Mouse (Mus musculus) forebrain, embryonic 13.5 days (tissue): Measurements from ENCODE around the gene Lrrc73. TPM values are rescaled to one million over a fixed set of nuclear protein-coding genes. Genes with fewer than 3 reads are reported as not detected.

ENCODE experiments used
- ATAC-seq: fragments of 200-750 bp; cut with Nextera tagmentation; 2 replicates; pipeline ENCODE4 v1.8.0; 2017
- H3K27ac ChIP-seq: fragments of 300-500 bp; sonication (generic); 2 replicates; pipeline ENCODE4 v1.5.1; 2015; ENCODE audit warnings: inconsistent platforms, mild to moderate bottlenecking, moderate library complexity
- H3K27me3 ChIP-seq: fragments of 300-500 bp; sonication (generic); 2 replicates; pipeline ENCODE4 v1.6.1; 2015; ENCODE audit warnings: mild to moderate bottlenecking, inconsistent platforms
- H3K36me3 ChIP-seq: fragments of 300-500 bp; sonication (generic); 2 replicates; pipeline ENCODE4 v1.6.1; 2015; ENCODE audit warnings: mild to moderate bottlenecking, inconsistent platforms; ENCODE audit not compliant: poor library complexity, severe bottlenecking
- H3K4me1 ChIP-seq: fragments of 300-500 bp; sonication (generic); 2 replicates; pipeline ENCODE4 v1.6.1; 2015; ENCODE audit warnings: inconsistent platforms
- H3K4me2 ChIP-seq: fragments of 300-500 bp; sonication (generic); 2 replicates; pipeline ENCODE4 v1.6.1; 2015; ENCODE audit warnings: inconsistent platforms, mild to moderate bottlenecking, moderate library complexity
- H3K4me3 ChIP-seq: fragments of 300-500 bp; sonication (generic); 2 replicates; pipeline ENCODE4 v1.5.1; 2015; ENCODE audit warnings: mild to moderate bottlenecking, inconsistent platforms
- H3K9ac ChIP-seq: fragments of 300-500 bp; sonication (generic); 2 replicates; pipeline ENCODE4 v1.6.1; 2015; ENCODE audit warnings: mild to moderate bottlenecking, inconsistent platforms
- H3K9me3 ChIP-seq: fragments of 300-500 bp; sonication (generic); replicated peaks from 2 replicates; pipeline ENCODE4 v1.6.1; 2016; ENCODE audit warnings: inconsistent platforms
- WGBS: fragments of 180-500 bp; shearing (Covaris S2); methylation state at CpG from one replicate; pipeline ENCODE4 v1.1.7; 2015; 5-methylcytosine and 5-hydroxymethylcytosine counted together
- polyA plus RNA-seq: library from polyadenylated mRNA; unstranded; fragments of >200 nt; fragmentation: Nextera tagmentation; extraction: Ambion mirVana; gene quantifications from 2 replicates; pipeline ENCODE4 v1.2.1, GENCODE M21; 2015

Lrrc73 gene
- polyA plus RNA-seq, 1 experiment from 2014 or later = 4.9 TPM

GRCm38 (mm10) chr17:46277586-46277985 is 24.3 kb downstream of the Lrrc73 start:
- H3K36me3 ChIP-seq = peaks cover 35% of the 10 kb centered on the region
- H3K9me3 ChIP-seq = no peaks in the 10 kb centered on the region
- H3K9ac ChIP-seq = no peak overlapping the region
- H3K4me3 ChIP-seq = no peak overlapping the region
- H3K27ac ChIP-seq = no peak overlapping the region
- peaks cover 14% of the 10 kb centered on the region for H3K4me1 ChIP-seq
- ATAC-seq = no peak
- H3K27me3 ChIP-seq = no peaks in the 10 kb centered on the region
- H3K4me2 ChIP-seq = no peak overlapping the region
- WGBS = 79% methylated on average over 4 of the region's 4 CpGs

- ATAC-seq = no peak
- Histone ChIP-seq H3K4me2 (no peak overlapping the region), H3K9me3 (no peaks in the 10 kb centered on the region), H3K36me3 (peaks cover 32% of the 10 kb centered on the region), H3K27ac (no peak overlapping the region), H3K4me1 (peaks cover 15% of the 10 kb centered on the region), H3K4me3 (no peak overlapping the region), H3K27me3 (no peaks in the 10 kb centered on the region), H3K9ac (no peak overlapping the region)
- 94% methylated on average over 12 of the region's 12 CpGs for WGBS
Measured at GRCm38 (mm10) chr17:46278011-46278765, 24.9 kb downstream of the Lrrc73 start.

- peak within 1 kb of the TSS; percentile 69; the same call in 1 of the 2 replicates for H3K27ac ChIP-seq
- H3K4me2 ChIP-seq = peak within 1 kb of the TSS; percentile 99
- H3K27me3 ChIP-seq = no peaks in the 10 kb centered on the region
- peak within 1 kb of the TSS; percentile 87 for H3K9ac ChIP-seq
- H3K4me1 ChIP-seq = peaks cover 21% of the 10 kb centered on the region
- ATAC-seq = peak; percentile 99
- peak within 1 kb of the TSS; percentile 75 for H3K4me3 ChIP-seq
- peaks cover 24% of the 10 kb centered on the region for H3K36me3 ChIP-seq
- H3K9me3 ChIP-seq = no peaks in the 10 kb centered on the region
- under 1% methylated on average over 37 of the region's 37 CpGs for WGBS
Measured at GRCm38 (mm10) chr17:46282483-46283123, 29.3 kb downstream of the Lrrc73 start, which contains the start of gene Tjap1. Tjap1 (minus strand) TSS chr17:46283026.

- WGBS = 23% methylated on average over 9 of the region's 9 CpGs
- no peak overlapping the region; the same call in 1 of the 2 replicates for H3K9ac ChIP-seq
Measured at GRCm38 (mm10) chr17:46283140-46283539, 29.8 kb downstream of the Lrrc73 start.

GRCm38 (mm10) chr17:46283911-46284310 is 30.6 kb downstream of the Lrrc73 start:
- 86% methylated on average over 8 of the region's 8 CpGs for WGBS
- no peak overlapping the region for H3K4me2 ChIP-seq
- H3K27ac ChIP-seq = no peak overlapping the region
- peaks cover 13% of the 10 kb centered on the region; the same call in 1 of the 2 replicates for H3K36me3 ChIP-seq
- no peak for ATAC-seq
- no peaks in the 10 kb centered on the region for H3K9me3 ChIP-seq
- peaks cover 25% of the 10 kb centered on the region for H3K4me1 ChIP-seq
- no peak overlapping the region for H3K9ac ChIP-seq
- no peaks in the 10 kb centered on the region for H3K27me3 ChIP-seq
- no peak overlapping the region for H3K4me3 ChIP-seq

More at GRCm38 (mm10) chr17:46283140-46283539, 29.8 kb downstream of the Lrrc73 start:
- Histone ChIP-seq H3K27me3 (no peaks in the 10 kb centered on the region), H3K9me3 (no peaks in the 10 kb centered on the region), H3K27ac (no peak overlapping the region), H3K4me1 (peaks cover 25% of the 10 kb centered on the region), H3K4me2 (peak overlapping the region; percentile 99), H3K4me3 (peak overlapping the region; percentile 75), H3K36me3 (peaks cover 21% of the 10 kb centered on the region; the same call in 1 of the 2 replicates)
- ATAC-seq = no peak; the same call in 1 of the 2 replicates

- Histone ChIP-seq H3K9ac (0 out of 2 replicates have a peak overlapping the region, but pooled peaks have one; percentile 16), H3K27ac (no peak overlapping the region), H3K36me3 (peaks cover 7% of the 10 kb centered on the region; the same call in 1 of the 2 replicates), H3K9me3 (no peaks in the 10 kb centered on the region), H3K27me3 (0 out of 2 replicates have a peak, but pooled peaks cover 4% of the 10 kb centered on the region), H3K4me3 (no peak overlapping the region), H3K4me2 (no peak overlapping the region), H3K4me1 (peaks cover 25% of the 10 kb centered on the region)
- 63% methylated on average over 7 of the region's 7 CpGs for WGBS
- ATAC-seq = no peak
Measured at GRCm38 (mm10) chr17:46284653-46285052, 31.3 kb downstream of the Lrrc73 start.

GRCm38 (mm10) chr17:46285407-46285806 is 32.1 kb downstream of the Lrrc73 start:
- Histone ChIP-seq H3K9ac (no peak overlapping the region), H3K4me3 (no peak overlapping the region), H3K9me3 (no peaks in the 10 kb centered on the region), H3K4me2 (no peak overlapping the region), H3K27ac (no peak overlapping the region), H3K27me3 (0 out of 2 replicates have a peak, but pooled peaks cover 6% of the 10 kb centered on the region), H3K36me3 (no peaks in the 10 kb centered on the region), H3K4me1 (peaks cover 25% of the 10 kb centered on the region)
- WGBS = 77% methylated on average over 6 of the region's 6 CpGs
- no peak for ATAC-seq

- no peak for ATAC-seq
- 53% methylated on average over 5 of the region's 11 CpGs for WGBS
- Histone ChIP-seq H3K27me3 (0 out of 2 replicates have a peak, but pooled peaks cover 12% of the 10 kb centered on the region), H3K27ac (no peak overlapping the region), H3K9ac (0 out of 2 replicates have a peak overlapping the region, but pooled peaks have one; percentile 6), H3K4me1 (peaks cover 11% of the 10 kb centered on the region), H3K36me3 (no peaks in the 10 kb centered on the region), H3K9me3 (no peaks in the 10 kb centered on the region), H3K4me2 (no peak overlapping the region), H3K4me3 (no peak overlapping the region)
Measured at GRCm38 (mm10) chr17:46287678-46288095, 34.4 kb downstream of the Lrrc73 start.

- Histone ChIP-seq H3K4me1 (peaks cover 20% of the 10 kb centered on the region), H3K4me3 (no peak overlapping the region), H3K9ac (no peak overlapping the region), H3K4me2 (peak overlapping the region; percentile 99; the same call in 1 of the 2 replicates), H3K27ac (no peak overlapping the region), H3K9me3 (no peaks in the 10 kb centered on the region), H3K27me3 (peaks cover 78% of the 10 kb centered on the region), H3K36me3 (no peaks in the 10 kb centered on the region)
- no peak for ATAC-seq
- WGBS = 48% methylated on average over 6 of the region's 6 CpGs
Measured at GRCm38 (mm10) chr17:46296601-46297000, 43.3 kb downstream of the Lrrc73 start.

GRCm38 (mm10) chr17:46297028-46297363 is 43.7 kb downstream of the Lrrc73 start:
- WGBS = 13% methylated on average over 6 of the region's 6 CpGs
- 0 out of 2 replicates have a peak, but pooled peaks have one; percentile 2 for ATAC-seq
- Histone ChIP-seq H3K9me3 (no peaks in the 10 kb centered on the region), H3K27ac (0 out of 2 replicates have a peak overlapping the region, but pooled peaks have one; percentile 4), H3K4me3 (peak overlapping the region; percentile 66), H3K27me3 (peaks cover 76% of the 10 kb centered on the region), H3K4me1 (peaks cover 20% of the 10 kb centered on the region), H3K9ac (peak overlapping the region; percentile 71), H3K36me3 (no peaks in the 10 kb centered on the region), H3K4me2 (peak overlapping the region; percentile 99)

GRCm38 (mm10) chr17:46297364-46298219 is 44.3 kb downstream of the Lrrc73 start, which contains the start of gene Dlk2:
Dlk2 (plus strand) TSS chr17:46297421.
- peaks cover 4% of the 10 kb centered on the region; the same call in 1 of the 2 replicates for H3K36me3 ChIP-seq
- under 1% methylated on average over 56 of the region's 86 CpGs for WGBS
- peaks cover 76% of the 10 kb centered on the region for H3K27me3 ChIP-seq
- H3K27ac ChIP-seq = peak within 1 kb of the TSS; percentile 4; the same call in 1 of the 2 replicates
- peak within 1 kb of the TSS; percentile 71 for H3K9ac ChIP-seq
- peak within 1 kb of the TSS; percentile 66 for H3K4me3 ChIP-seq
- peak; percentile 56 for ATAC-seq
- no peaks in the 10 kb centered on the region for H3K9me3 ChIP-seq
- peak within 1 kb of the TSS; percentile 99 for H3K4me2 ChIP-seq
- H3K4me1 ChIP-seq = peaks cover 20% of the 10 kb centered on the region
